Mouse (Mus musculus): ENCODE data around the gene Sirt4. TPM values are rescaled to one million over a fixed set of nuclear protein-coding genes. Genes with fewer than 3 reads are reported as not detected.

Sirt4 gene
- polyA plus RNA-seq, 1 experiment from 2014 or later = 16.2 TPM

GRCm38 (mm10) chr5:115435755-115436379, 48.7 kb downstream of the Sirt4 start:
- Histone ChIP-seq H3K4me2 (peak overlapping the region; percentile 100), H3K9ac (ENCODE audit: low read length) (peak overlapping the region; percentile 100), H3K27ac (ENCODE audit: low read depth, low read length) (peak overlapping the region; percentile 100), H3K9me3 (ENCODE audit: control insufficient read depth, low read length) (no peaks in the 10 kb centered on the region), H3K4me1 (ENCODE audit: control insufficient read depth, insufficient read depth, low read length) (peaks cover 76% of the 10 kb centered on the region), H3K36me3 (ENCODE audit: control insufficient read depth, insufficient read depth, low read length) (peaks cover 34% of the 10 kb centered on the region), H3K27me3 (ENCODE audit: control insufficient read depth, insufficient read depth, low read length) (no peaks in the 10 kb centered on the region), H3K4me3 (ENCODE audit: low read depth, low read length) (peak overlapping the region; percentile 100)
- 1% methylated on average over 8 of the region's 8 CpGs for WGBS
- DNase-seq (ENCODE audit: low spot score, missing footprints) = no peak
- ATAC-seq (ENCODE audit: low FRiP score) = no peak

- Histone ChIP-seq H3K4me2 (peak overlapping the region; percentile 100), H3K36me3 (ENCODE audit: control insufficient read depth, insufficient read depth, low read length) (peaks cover 32% of the 10 kb centered on the region), H3K27ac (ENCODE audit: low read depth, low read length) (peak overlapping the region; percentile 100), H3K27me3 (ENCODE audit: control insufficient read depth, insufficient read depth, low read length) (no peaks in the 10 kb centered on the region), H3K4me1 (ENCODE audit: control insufficient read depth, insufficient read depth, low read length) (peaks cover 73% of the 10 kb centered on the region), H3K9ac (ENCODE audit: low read length) (peak overlapping the region; percentile 100), H3K9me3 (ENCODE audit: control insufficient read depth, low read length) (no peaks in the 10 kb centered on the region), H3K4me3 (ENCODE audit: low read depth, low read length) (peak overlapping the region; percentile 100)
- 9% methylated on average over 15 of the region's 15 CpGs for WGBS
- peak; percentile 95 for DNase-seq (ENCODE audit: low spot score, missing footprints)
- no peak for ATAC-seq (ENCODE audit: low FRiP score)
These were observed 49.4 kb downstream of the Sirt4 start for GRCm38 (mm10) chr5:115434853-115435754.

GRCm38 (mm10) chr5:115434280-115434852, 50.2 kb downstream of the Sirt4 start:
- 17% methylated on average over 11 of the region's 11 CpGs for WGBS
- Histone ChIP-seq H3K36me3 (ENCODE audit: control insufficient read depth, insufficient read depth, low read length) (peaks cover 25% of the 10 kb centered on the region), H3K27me3 (ENCODE audit: control insufficient read depth, insufficient read depth, low read length) (no peaks in the 10 kb centered on the region), H3K9me3 (ENCODE audit: control insufficient read depth, low read length) (no peaks in the 10 kb centered on the region), H3K27ac (ENCODE audit: low read depth, low read length) (peak overlapping the region; percentile 100), H3K4me3 (ENCODE audit: low read depth, low read length) (peak overlapping the region; percentile 100), H3K4me2 (peak overlapping the region; percentile 100), H3K4me1 (ENCODE audit: control insufficient read depth, insufficient read depth, low read length) (peaks cover 68% of the 10 kb centered on the region), H3K9ac (ENCODE audit: low read length) (peak overlapping the region; percentile 100)
- ATAC-seq (ENCODE audit: low FRiP score) (no peak), DNase-seq (ENCODE audit: low spot score, missing footprints) (peak; percentile 95)

GRCm38 (mm10) chr5:115433191-115433590, 51.3 kb downstream of the Sirt4 start:
- DNase-seq (ENCODE audit: low spot score, missing footprints) = peak; percentile 91

GRCm38 (mm10) chr5:115432395-115432794, 52.1 kb downstream of the Sirt4 start:
- peak overlapping the region; percentile 100 for H3K4me3 ChIP-seq (ENCODE audit: low read depth, low read length)
- ATAC-seq (ENCODE audit: low FRiP score) (no peak), DNase-seq (ENCODE audit: low spot score, missing footprints) (no peak)
- peak overlapping the region; percentile 100 for H3K4me2 ChIP-seq
- peaks cover 16% of the 10 kb centered on the region for H3K36me3 ChIP-seq (ENCODE audit: control insufficient read depth, insufficient read depth, low read length)
- H3K9ac ChIP-seq (ENCODE audit: low read length) = peak overlapping the region; percentile 100
- no peaks in the 10 kb centered on the region for H3K9me3 ChIP-seq (ENCODE audit: control insufficient read depth, low read length)
- no peaks in the 10 kb centered on the region for H3K27me3 ChIP-seq (ENCODE audit: control insufficient read depth, insufficient read depth, low read length)
- WGBS = 50% methylated on average over 11 of the region's 11 CpGs
- peaks cover 62% of the 10 kb centered on the region for H3K4me1 ChIP-seq (ENCODE audit: control insufficient read depth, insufficient read depth, low read length)
- H3K27ac ChIP-seq (ENCODE audit: low read depth, low read length) = peak overlapping the region; percentile 100

More at GRCm38 (mm10) chr5:115433191-115433590, 51.3 kb downstream of the Sirt4 start:
- H3K9me3 ChIP-seq (ENCODE audit: control insufficient read depth, low read length) = no peaks in the 10 kb centered on the region
- H3K27ac ChIP-seq (ENCODE audit: low read depth, low read length) = peak overlapping the region; percentile 100
- peak overlapping the region; percentile 100 for H3K4me2 ChIP-seq
- H3K9ac ChIP-seq (ENCODE audit: low read length) = peak overlapping the region; percentile 100
- H3K4me3 ChIP-seq (ENCODE audit: low read depth, low read length) = peak overlapping the region; percentile 100
- H3K36me3 ChIP-seq (ENCODE audit: control insufficient read depth, insufficient read depth, low read length) = peaks cover 18% of the 10 kb centered on the region
- 58% methylated on average over 8 of the region's 8 CpGs for WGBS
- H3K4me1 ChIP-seq (ENCODE audit: control insufficient read depth, insufficient read depth, low read length) = peaks cover 64% of the 10 kb centered on the region
- no peaks in the 10 kb centered on the region for H3K27me3 ChIP-seq (ENCODE audit: control insufficient read depth, insufficient read depth, low read length)
- no peak for ATAC-seq (ENCODE audit: low FRiP score)

GRCm38 (mm10) chr5:115431898-115432259, 52.6 kb downstream of the Sirt4 start:
- peak overlapping the region; percentile 100 for H3K9ac ChIP-seq (ENCODE audit: low read length)
- H3K9me3 ChIP-seq (ENCODE audit: control insufficient read depth, low read length) = no peaks in the 10 kb centered on the region
- no peaks in the 10 kb centered on the region for H3K27me3 ChIP-seq (ENCODE audit: control insufficient read depth, insufficient read depth, low read length)
- no peak for ATAC-seq (ENCODE audit: low FRiP score)
- peaks cover 59% of the 10 kb centered on the region for H3K4me1 ChIP-seq (ENCODE audit: control insufficient read depth, insufficient read depth, low read length)
- WGBS = 11% methylated on average over 7 of the region's 7 CpGs
- no peak for DNase-seq (ENCODE audit: low spot score, missing footprints)
- H3K36me3 ChIP-seq (ENCODE audit: control insufficient read depth, insufficient read depth, low read length) = peaks cover 16% of the 10 kb centered on the region
- H3K4me2 ChIP-seq = peak overlapping the region; percentile 100
- H3K27ac ChIP-seq (ENCODE audit: low read depth, low read length) = peak overlapping the region; percentile 100
- peak overlapping the region; percentile 100 for H3K4me3 ChIP-seq (ENCODE audit: low read depth, low read length)

- peaks cover 16% of the 10 kb centered on the region for H3K36me3 ChIP-seq (ENCODE audit: control insufficient read depth, insufficient read depth, low read length)
- peak overlapping the region; percentile 100 for H3K9ac ChIP-seq (ENCODE audit: low read length)
- H3K4me3 ChIP-seq (ENCODE audit: low read depth, low read length) = peak overlapping the region; percentile 100
- ATAC-seq (ENCODE audit: low FRiP score) (no peak), DNase-seq (ENCODE audit: low spot score, missing footprints) (peak; percentile 96)
- no peaks in the 10 kb centered on the region for H3K27me3 ChIP-seq (ENCODE audit: control insufficient read depth, insufficient read depth, low read length)
- peak overlapping the region; percentile 100 for H3K27ac ChIP-seq (ENCODE audit: low read depth, low read length)
- H3K4me1 ChIP-seq (ENCODE audit: control insufficient read depth, insufficient read depth, low read length) = peaks cover 58% of the 10 kb centered on the region
- H3K9me3 ChIP-seq (ENCODE audit: control insufficient read depth, low read length) = no peaks in the 10 kb centered on the region
- 2% methylated on average over 14 of the region's 14 CpGs for WGBS
- H3K4me2 ChIP-seq = peak overlapping the region; percentile 100
These were observed 53.2 kb downstream of the Sirt4 start for GRCm38 (mm10) chr5:115431061-115431897.

GRCm38 (mm10) chr5:115430187-115430960, 54.2 kb downstream of the Sirt4 start:
- no peak for ATAC-seq (ENCODE audit: low FRiP score)
- peak overlapping the region; percentile 100 for H3K4me2 ChIP-seq
- H3K27ac ChIP-seq (ENCODE audit: low read depth, low read length) = peak overlapping the region; percentile 100
- H3K36me3 ChIP-seq (ENCODE audit: control insufficient read depth, insufficient read depth, low read length) = peaks cover 13% of the 10 kb centered on the region
- under 1% methylated on average over 48 of the region's 73 CpGs for WGBS
- H3K9ac ChIP-seq (ENCODE audit: low read length) = peak overlapping the region; percentile 100
- DNase-seq (ENCODE audit: low spot score, missing footprints) = peak; percentile 96
- H3K4me1 ChIP-seq (ENCODE audit: control insufficient read depth, insufficient read depth, low read length) = peaks cover 50% of the 10 kb centered on the region
- no peaks in the 10 kb centered on the region for H3K27me3 ChIP-seq (ENCODE audit: control insufficient read depth, insufficient read depth, low read length)
- H3K9me3 ChIP-seq (ENCODE audit: control insufficient read depth, low read length) = no peaks in the 10 kb centered on the region
- peak overlapping the region; percentile 100 for H3K4me3 ChIP-seq (ENCODE audit: low read depth, low read length)
